Mouse (Mus musculus): ENCODE data around the gene Tmem178b. TPM values are rescaled to one million over a fixed set of nuclear protein-coding genes. Genes with fewer than 3 reads are reported as not detected.

The Tmem178b gene
- polyA plus RNA-seq, 1 experiment from 2014 or later = 0.07 TPM

- H3K9me3 ChIP-seq (ENCODE audit: low read length) = no peaks in the 10 kb centered on the region
- no peaks in the 10 kb centered on the region for H3K36me3 ChIP-seq (ENCODE audit: insufficient read depth, low read length)
- H3K4me1 ChIP-seq (ENCODE audit: insufficient read depth, low read length) = no peaks in the 10 kb centered on the region
- WGBS = 88% methylated on average over 4 of the region's 4 CpGs
- no peak overlapping the region for H3K9ac ChIP-seq (replicated peaks; ENCODE audit: low read length)
- H3K27ac ChIP-seq (ENCODE audit: low read length) = no peak overlapping the region
- no peaks in the 10 kb centered on the region for H3K27me3 ChIP-seq (ENCODE audit: insufficient read depth, low read length)
- H3K4me3 ChIP-seq (ENCODE audit: low read length) = no peak overlapping the region
- no peak overlapping the region for H3K4me2 ChIP-seq (replicated peaks; ENCODE audit: low read depth, low read length)
- ATAC-seq (ENCODE audit: low FRiP score, low TSS enrichment) = no peak
These were observed 43.4 kb downstream of the Tmem178b start for GRCm38 (mm10) chr6:39916514-39916913.

GRCm38 (mm10) chr6:39917242-39917641 is 44.2 kb downstream of the Tmem178b start:
- H3K36me3 ChIP-seq (ENCODE audit: insufficient read depth, low read length) = no peaks in the 10 kb centered on the region
- H3K9ac ChIP-seq (replicated peaks; ENCODE audit: low read length) = no peak overlapping the region
- no peak overlapping the region for H3K27ac ChIP-seq (ENCODE audit: low read length)
- no peak overlapping the region for H3K4me2 ChIP-seq (replicated peaks; ENCODE audit: low read depth, low read length)
- no peaks in the 10 kb centered on the region for H3K27me3 ChIP-seq (ENCODE audit: insufficient read depth, low read length)
- ATAC-seq (ENCODE audit: low FRiP score, low TSS enrichment) = no peak
- H3K4me1 ChIP-seq (ENCODE audit: insufficient read depth, low read length) = no peaks in the 10 kb centered on the region
- no peaks in the 10 kb centered on the region for H3K9me3 ChIP-seq (ENCODE audit: low read length)
- WGBS = 56% methylated on average over 8 of the region's 8 CpGs
- no peak overlapping the region for H3K4me3 ChIP-seq (ENCODE audit: low read length)

- Histone ChIP-seq H3K4me1 (ENCODE audit: insufficient read depth, low read length) (no peaks in the 10 kb centered on the region), H3K27me3 (ENCODE audit: insufficient read depth, low read length) (no peaks in the 10 kb centered on the region), H3K4me2 (replicated peaks; ENCODE audit: low read depth, low read length) (no peak overlapping the region), H3K4me3 (ENCODE audit: low read length) (no peak overlapping the region), H3K36me3 (ENCODE audit: insufficient read depth, low read length) (no peaks in the 10 kb centered on the region), H3K9me3 (ENCODE audit: low read length) (no peaks in the 10 kb centered on the region), H3K27ac (ENCODE audit: low read length) (no peak overlapping the region), H3K9ac (replicated peaks; ENCODE audit: low read length) (no peak overlapping the region)
- ATAC-seq (ENCODE audit: low FRiP score, low TSS enrichment) = no peak
- WGBS = 97% methylated on average over 6 of the region's 6 CpGs
These were observed 44.7 kb downstream of the Tmem178b start for GRCm38 (mm10) chr6:39917729-39918128.

- WGBS = 70% methylated on average over 6 of the region's 6 CpGs
- no peak overlapping the region for H3K9ac ChIP-seq (replicated peaks; ENCODE audit: low read length)
- H3K27me3 ChIP-seq (ENCODE audit: insufficient read depth, low read length) = no peaks in the 10 kb centered on the region
- no peak overlapping the region for H3K4me3 ChIP-seq (ENCODE audit: low read length)
- H3K4me2 ChIP-seq (replicated peaks; ENCODE audit: low read depth, low read length) = no peak overlapping the region
- no peaks in the 10 kb centered on the region for H3K36me3 ChIP-seq (ENCODE audit: insufficient read depth, low read length)
- H3K4me1 ChIP-seq (ENCODE audit: insufficient read depth, low read length) = no peaks in the 10 kb centered on the region
- no peak for ATAC-seq (ENCODE audit: low FRiP score, low TSS enrichment)
- no peaks in the 10 kb centered on the region for H3K9me3 ChIP-seq (ENCODE audit: low read length)
- H3K27ac ChIP-seq (ENCODE audit: low read length) = no peak overlapping the region
These were observed 46.1 kb downstream of the Tmem178b start for GRCm38 (mm10) chr6:39919011-39919709.

- Histone ChIP-seq H3K27ac (ENCODE audit: low read length) (no peak overlapping the region), H3K4me1 (ENCODE audit: insufficient read depth, low read length) (no peaks in the 10 kb centered on the region), H3K4me2 (replicated peaks; ENCODE audit: low read depth, low read length) (no peak overlapping the region), H3K27me3 (ENCODE audit: insufficient read depth, low read length) (no peaks in the 10 kb centered on the region), H3K9ac (replicated peaks; ENCODE audit: low read length) (no peak overlapping the region), H3K4me3 (ENCODE audit: low read length) (no peak overlapping the region), H3K36me3 (ENCODE audit: insufficient read depth, low read length) (no peaks in the 10 kb centered on the region), H3K9me3 (ENCODE audit: low read length) (no peaks in the 10 kb centered on the region)
- whole genome bisulfite sequencing = 79% methylated on average over 7 of the region's 10 CpGs
- no peak for ATAC-seq (ENCODE audit: low FRiP score, low TSS enrichment)
These were observed 53.4 kb downstream of the Tmem178b start for GRCm38 (mm10) chr6:39926442-39926841.

GRCm38 (mm10) chr6:39936590-39936989 is 63.5 kb downstream of the Tmem178b start:
- no peaks in the 10 kb centered on the region for H3K36me3 ChIP-seq (ENCODE audit: insufficient read depth, low read length)
- no peak overlapping the region for H3K4me3 ChIP-seq (ENCODE audit: low read length)
- 44% methylated on average over 3 of the region's 3 CpGs for WGBS
- no peak overlapping the region for H3K4me2 ChIP-seq (replicated peaks; ENCODE audit: low read depth, low read length)
- ATAC-seq (ENCODE audit: low FRiP score, low TSS enrichment) = no peak
- H3K27ac ChIP-seq (ENCODE audit: low read length) = no peak overlapping the region
- no peaks in the 10 kb centered on the region for H3K27me3 ChIP-seq (ENCODE audit: insufficient read depth, low read length)
- H3K9me3 ChIP-seq (ENCODE audit: low read length) = no peaks in the 10 kb centered on the region; the same call in 1 of the 2 replicates
- no peaks in the 10 kb centered on the region for H3K4me1 ChIP-seq (ENCODE audit: insufficient read depth, low read length)
- no peak overlapping the region for H3K9ac ChIP-seq (replicated peaks; ENCODE audit: low read length)

- no peaks in the 10 kb centered on the region; the same call in 1 of the 2 replicates for H3K9me3 ChIP-seq (ENCODE audit: low read length)
- H3K27ac ChIP-seq (ENCODE audit: low read length) = no peak overlapping the region
- no peak overlapping the region for H3K4me2 ChIP-seq (replicated peaks; ENCODE audit: low read depth, low read length)
- H3K4me3 ChIP-seq (ENCODE audit: low read length) = no peak overlapping the region
- no peak for ATAC-seq (ENCODE audit: low FRiP score, low TSS enrichment)
- H3K4me1 ChIP-seq (ENCODE audit: insufficient read depth, low read length) = no peaks in the 10 kb centered on the region
- no peaks in the 10 kb centered on the region for H3K27me3 ChIP-seq (ENCODE audit: insufficient read depth, low read length)
- H3K36me3 ChIP-seq (ENCODE audit: insufficient read depth, low read length) = no peaks in the 10 kb centered on the region
- no peak overlapping the region for H3K9ac ChIP-seq (replicated peaks; ENCODE audit: low read length)
- 81% methylated on average over 7 of the region's 7 CpGs for WGBS
These were observed 67.8 kb downstream of the Tmem178b start for GRCm38 (mm10) chr6:39940920-39941319.

- 65% methylated on average over 9 of the region's 9 CpGs for WGBS
- no peak for ATAC-seq (ENCODE audit: low FRiP score, low TSS enrichment)
- H3K9ac ChIP-seq (replicated peaks; ENCODE audit: low read length) = no peak overlapping the region
- no peaks in the 10 kb centered on the region for H3K9me3 ChIP-seq (ENCODE audit: low read length)
- no peaks in the 10 kb centered on the region for H3K4me1 ChIP-seq (ENCODE audit: insufficient read depth, low read length)
- H3K36me3 ChIP-seq (ENCODE audit: insufficient read depth, low read length) = no peaks in the 10 kb centered on the region
- H3K4me3 ChIP-seq (ENCODE audit: low read length) = no peak overlapping the region
- H3K27ac ChIP-seq (ENCODE audit: low read length) = no peak overlapping the region
- H3K4me2 ChIP-seq (replicated peaks; ENCODE audit: low read depth, low read length) = no peak overlapping the region
- no peaks in the 10 kb centered on the region for H3K27me3 ChIP-seq (ENCODE audit: insufficient read depth, low read length)
These were observed 71.8 kb downstream of the Tmem178b start for GRCm38 (mm10) chr6:39944854-39945253.

GRCm38 (mm10) chr6:39945670-39946440 is 72.8 kb downstream of the Tmem178b start:
- H3K4me2 ChIP-seq (replicated peaks; ENCODE audit: low read depth, low read length) = no peak overlapping the region
- H3K4me1 ChIP-seq (ENCODE audit: insufficient read depth, low read length) = no peaks in the 10 kb centered on the region
- 82% methylated on average over 5 of the region's 5 CpGs for WGBS
- no peaks in the 10 kb centered on the region for H3K9me3 ChIP-seq (ENCODE audit: low read length)
- no peaks in the 10 kb centered on the region for H3K27me3 ChIP-seq (ENCODE audit: insufficient read depth, low read length)
- no peak overlapping the region for H3K4me3 ChIP-seq (ENCODE audit: low read length)
- ATAC-seq (ENCODE audit: low FRiP score, low TSS enrichment) = no peak
- H3K36me3 ChIP-seq (ENCODE audit: insufficient read depth, low read length) = no peaks in the 10 kb centered on the region
- no peak overlapping the region for H3K9ac ChIP-seq (replicated peaks; ENCODE audit: low read length)
- no peak overlapping the region for H3K27ac ChIP-seq (ENCODE audit: low read length)

- Histone ChIP-seq H3K4me2 (replicated peaks; ENCODE audit: low read depth, low read length) (no peak overlapping the region), H3K36me3 (ENCODE audit: insufficient read depth, low read length) (no peaks in the 10 kb centered on the region), H3K27ac (ENCODE audit: low read length) (no peak overlapping the region), H3K27me3 (ENCODE audit: insufficient read depth, low read length) (no peaks in the 10 kb centered on the region), H3K4me3 (ENCODE audit: low read length) (no peak overlapping the region), H3K4me1 (ENCODE audit: insufficient read depth, low read length) (no peaks in the 10 kb centered on the region), H3K9me3 (ENCODE audit: low read length) (no peaks in the 10 kb centered on the region), H3K9ac (replicated peaks; ENCODE audit: low read length) (no peak overlapping the region)
- no peak for ATAC-seq (ENCODE audit: low FRiP score, low TSS enrichment)
- WGBS = 83% methylated on average over 4 of the region's 4 CpGs
These were observed 73.5 kb downstream of the Tmem178b start for GRCm38 (mm10) chr6:39946601-39947000.
